Mouse (Mus musculus) forebrain, embryonic 12.5 days (tissue): Measurements from ENCODE around the gene Bcl11a. TPM values are rescaled to one million over a fixed set of nuclear protein-coding genes. Genes with fewer than 3 reads are reported as not detected.

ENCODE experiments used
- ATAC-seq: fragments of 200-750 bp; cut with Nextera tagmentation; 2 replicates; pipeline ENCODE4 v1.8.0; 2017; ENCODE audit warnings: moderate TSS enrichment; ENCODE audit not compliant: low FRiP score
- H3K27ac ChIP-seq: fragments of 300-500 bp; sonication (generic); 2 replicates; pipeline ENCODE4 v1.5.1; 2016; ENCODE audit warnings: mild to moderate bottlenecking
- H3K27me3 ChIP-seq: fragments of 300-500 bp; sonication (generic); 2 replicates; pipeline ENCODE4 v1.6.1; 2016; ENCODE audit warnings: mild to moderate bottlenecking
- H3K36me3 ChIP-seq: fragments of 300-500 bp; sonication (generic); replicated peaks from 2 replicates; pipeline ENCODE4 v1.6.1; 2016; ENCODE audit warnings: mild to moderate bottlenecking
- H3K4me1 ChIP-seq: fragments of 300-500 bp; sonication (generic); 2 replicates; pipeline ENCODE4 v1.6.1; 2016
- H3K4me2 ChIP-seq: fragments of 300-500 bp; sonication (generic); 2 replicates; pipeline ENCODE4 v1.6.1; 2016; ENCODE audit warnings: mild to moderate bottlenecking, moderate library complexity
- H3K4me3 ChIP-seq: fragments of 300-500 bp; sonication (generic); replicated peaks from 2 replicates; pipeline ENCODE4 v1.5.1; 2016; ENCODE audit warnings: mild to moderate bottlenecking
- H3K9ac ChIP-seq: fragments of 300-500 bp; sonication (generic); 2 replicates; pipeline ENCODE4 v1.6.1; 2016; ENCODE audit warnings: mild to moderate bottlenecking
- H3K9me3 ChIP-seq: fragments of 300-500 bp; sonication (generic); 2 replicates; pipeline ENCODE4 v1.6.1; 2016
- WGBS: fragments of 180-500 bp; shearing (Covaris S2); methylation state at CpG from one replicate; pipeline ENCODE4 v1.1.7; 2016; 5-methylcytosine and 5-hydroxymethylcytosine counted together
- polyA plus RNA-seq: library from polyadenylated mRNA; unstranded; fragments of >200 nt; fragmentation: Nextera tagmentation; extraction: Ambion mirVana; gene quantifications from 2 replicates; pipeline ENCODE4 v1.2.1, GENCODE M21; 2016

The Bcl11a gene
- polyA plus RNA-seq, 1 experiment from 2014 or later = 130 TPM

DNA sequence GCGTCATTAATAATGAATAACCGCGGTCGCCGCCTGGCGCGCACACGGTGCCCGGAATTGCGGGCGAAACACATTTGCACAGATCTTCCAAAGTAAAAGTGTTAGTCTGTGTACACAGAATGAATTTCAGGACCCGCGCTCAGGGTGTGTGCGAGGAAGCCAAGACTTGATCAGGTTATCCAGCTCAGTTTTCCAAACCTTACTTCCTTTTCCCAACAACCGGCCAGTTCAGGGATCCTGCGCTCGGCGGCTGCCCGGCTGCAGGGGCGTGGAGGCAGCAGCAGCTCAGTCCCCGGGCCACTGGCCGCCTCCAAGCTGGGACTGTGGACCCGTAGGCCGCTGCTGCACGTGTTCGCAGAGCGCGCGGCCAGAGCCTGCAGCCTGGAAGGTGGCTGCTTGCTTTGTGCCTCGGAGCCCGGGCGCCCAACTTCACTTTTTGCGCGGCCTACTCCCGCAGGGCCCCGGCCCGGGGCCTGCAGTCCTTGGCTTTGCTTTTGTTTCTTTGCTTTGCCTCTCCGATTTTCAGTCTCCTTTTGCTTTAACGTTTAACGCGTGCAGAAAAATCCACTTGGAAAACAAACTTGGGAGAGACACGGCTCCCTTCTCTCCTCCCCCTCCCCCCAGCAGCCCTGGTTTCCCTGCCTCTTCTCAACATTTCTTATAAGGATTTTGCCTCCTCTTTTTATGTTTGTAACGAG is 4.0 kb downstream of the Bcl11a start:
- WGBS = under 1% methylated on average over 43 of the region's 43 CpGs

DNA sequence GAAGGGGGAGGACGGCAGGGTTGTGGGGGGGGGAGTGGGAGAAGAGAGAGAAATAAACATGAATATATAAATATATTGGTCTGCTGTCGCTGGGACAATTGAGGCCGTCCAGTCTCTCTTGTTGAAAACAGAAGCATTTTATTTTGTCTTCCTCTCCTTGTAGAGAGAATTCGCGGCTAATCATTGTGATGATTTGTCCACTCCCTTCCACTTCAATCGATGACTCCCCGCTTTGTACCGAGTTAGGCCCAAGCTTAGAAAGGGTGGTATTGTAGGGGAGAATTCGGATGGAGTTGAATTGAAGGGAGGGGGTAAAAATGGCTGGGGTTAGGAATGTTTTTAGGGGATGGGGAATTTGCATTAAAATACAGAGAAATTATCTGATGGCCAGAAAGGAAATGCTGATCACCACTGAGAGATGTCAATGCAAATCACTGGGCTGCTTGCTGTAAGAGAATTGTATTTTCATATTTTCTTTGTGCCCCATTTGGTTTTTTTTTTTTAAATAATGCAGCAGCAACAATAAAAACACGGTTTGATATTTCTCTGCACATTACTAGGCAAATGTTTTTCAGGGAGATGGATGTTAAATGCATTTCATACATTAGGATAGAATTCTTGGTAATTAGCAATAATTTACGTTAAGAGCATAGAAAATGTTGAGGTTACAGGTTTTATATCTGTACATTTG is 4.7 kb downstream of the Bcl11a start:
- peak overlapping the region; percentile 96 for H3K4me2 ChIP-seq
- 8% methylated on average over 11 of the region's 11 CpGs for WGBS

More for the DNA sequence above, 4.0 kb downstream of the Bcl11a start:
- peak overlapping the region; percentile 99 for H3K27ac ChIP-seq
- peak overlapping the region; percentile 98 for H3K9ac ChIP-seq
- no peaks in the 10 kb centered on the region for H3K27me3 ChIP-seq
- peak overlapping the region; percentile 96 for H3K4me3 ChIP-seq
- peaks cover 47% of the 10 kb centered on the region for H3K4me1 ChIP-seq
- peak overlapping the region; percentile 96 for H3K4me2 ChIP-seq
- no peaks in the 10 kb centered on the region for H3K9me3 ChIP-seq
- peaks cover 18% of the 10 kb centered on the region for H3K36me3 ChIP-seq
- ATAC-seq = no peak; the same call in 1 of the 2 replicates

DNA sequence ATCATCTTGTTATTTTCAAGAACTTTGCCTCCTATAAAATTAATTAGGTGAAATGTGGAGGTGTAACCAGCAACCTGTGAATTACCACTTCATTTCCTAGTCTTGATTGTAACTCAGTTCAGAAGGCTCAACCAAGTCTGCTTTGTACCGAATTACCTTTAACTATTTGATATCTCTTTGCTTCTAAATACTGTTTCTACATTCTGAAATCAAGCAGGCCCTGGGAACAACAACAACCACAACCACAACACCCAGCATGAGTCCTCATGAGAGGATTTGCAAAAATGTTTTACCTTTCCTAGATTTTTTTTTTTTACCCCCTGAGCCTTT is 5.2 kb downstream of the Bcl11a start:
- WGBS = 33% methylated on average over 1 of the region's 1 CpGs
- Histone ChIP-seq H3K4me3 (peak overlapping the region; percentile 32), H3K4me2 (peak overlapping the region; percentile 96), H3K9ac (peak overlapping the region; percentile 63), H3K27ac (peak overlapping the region; percentile 78), H3K27me3 (no peaks in the 10 kb centered on the region), H3K4me1 (peaks cover 59% of the 10 kb centered on the region), H3K36me3 (peaks cover 30% of the 10 kb centered on the region), H3K9me3 (no peaks in the 10 kb centered on the region)
- ATAC-seq = no peak

More for the DNA sequence above, 4.7 kb downstream of the Bcl11a start:
- peak overlapping the region; percentile 99 for H3K27ac ChIP-seq
- peaks cover 54% of the 10 kb centered on the region for H3K4me1 ChIP-seq
- H3K36me3 ChIP-seq = peaks cover 24% of the 10 kb centered on the region
- ATAC-seq = no peak
- no peaks in the 10 kb centered on the region for H3K9me3 ChIP-seq
- peak overlapping the region; percentile 96 for H3K4me3 ChIP-seq
- H3K27me3 ChIP-seq = no peaks in the 10 kb centered on the region
- H3K9ac ChIP-seq = peak overlapping the region; percentile 98

DNA sequence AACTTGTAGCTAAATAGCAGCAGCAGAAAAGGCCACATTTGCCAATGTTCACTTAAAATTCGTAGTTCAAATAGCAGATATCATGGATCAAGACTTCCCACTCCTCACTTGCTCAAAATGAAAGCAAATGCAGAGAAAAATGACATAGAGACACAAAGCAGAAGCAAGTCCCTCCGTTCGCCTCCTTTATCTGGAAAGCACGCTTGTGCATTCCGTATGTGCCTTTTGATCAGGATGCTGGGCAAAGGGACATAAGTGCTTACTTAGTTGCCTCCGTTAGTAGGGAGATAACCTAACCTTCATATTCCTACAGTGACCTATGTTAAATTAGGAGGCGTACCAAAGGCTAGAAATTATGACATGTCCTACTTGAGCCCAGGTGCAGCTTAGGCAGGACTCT is 5.6 kb downstream of the Bcl11a start:
- Histone ChIP-seq H3K9ac (peak overlapping the region; percentile 63), H3K36me3 (peaks cover 33% of the 10 kb centered on the region), H3K27ac (peak overlapping the region; percentile 78), H3K4me1 (peaks cover 63% of the 10 kb centered on the region), H3K4me3 (peak overlapping the region; percentile 32), H3K27me3 (no peaks in the 10 kb centered on the region), H3K4me2 (peak overlapping the region; percentile 96), H3K9me3 (no peaks in the 10 kb centered on the region)
- 35% methylated on average over 7 of the region's 7 CpGs for WGBS
- no peak for ATAC-seq

DNA sequence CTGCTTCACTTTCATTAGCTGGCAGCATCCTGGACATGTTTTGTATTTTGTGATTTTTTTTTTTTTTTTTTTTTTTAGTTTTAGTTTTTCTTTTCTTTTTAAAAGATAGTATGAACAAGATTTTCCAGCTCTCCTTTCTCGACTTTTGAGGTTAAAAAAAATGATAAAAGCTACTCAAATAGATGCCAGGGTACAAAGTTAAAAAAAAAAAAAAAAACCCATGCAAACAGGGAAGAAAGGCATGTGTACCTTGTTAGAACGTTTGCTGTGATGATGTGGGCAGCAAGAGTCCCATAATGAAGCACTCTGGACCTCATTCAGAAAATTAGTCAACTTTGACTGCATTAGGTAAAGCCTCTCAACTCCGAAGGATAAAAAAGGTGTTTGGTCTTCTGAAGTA is 6.2 kb downstream of the Bcl11a start:
- 42% methylated on average over 3 of the region's 3 CpGs for WGBS
- no peaks in the 10 kb centered on the region for H3K27me3 ChIP-seq
- H3K4me3 ChIP-seq = no peak overlapping the region; the same call in 1 of the 2 replicates

DNA sequence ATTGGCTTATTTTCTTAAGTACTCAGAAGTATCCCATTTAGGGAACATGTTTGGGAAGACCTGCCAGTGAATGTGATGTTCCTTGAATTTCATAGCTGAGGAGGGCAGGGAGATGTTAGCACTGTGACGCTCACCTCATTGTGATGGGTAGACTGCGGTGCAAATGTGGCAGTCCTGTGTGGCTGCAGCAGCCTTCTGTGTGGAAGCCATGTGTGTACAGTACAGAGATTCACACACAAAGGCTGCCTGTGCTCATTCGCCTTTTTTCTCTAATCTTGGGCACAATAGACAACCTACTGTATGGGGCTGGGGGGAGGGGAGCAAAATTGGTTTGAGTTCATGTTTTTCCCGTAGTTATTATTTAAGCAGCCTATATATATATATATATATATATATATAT is 6.7 kb downstream of the Bcl11a start:
- peak overlapping the region; percentile 47 for H3K4me2 ChIP-seq
- H3K9ac ChIP-seq = peak overlapping the region; percentile 47; the same call in 1 of the 2 replicates
- peaks cover 74% of the 10 kb centered on the region for H3K4me1 ChIP-seq
- H3K36me3 ChIP-seq = peaks cover 44% of the 10 kb centered on the region
- H3K27me3 ChIP-seq = no peaks in the 10 kb centered on the region
- H3K9me3 ChIP-seq = no peaks in the 10 kb centered on the region
- no peak for ATAC-seq
- WGBS = 42% methylated on average over 4 of the region's 4 CpGs
- H3K27ac ChIP-seq = peak overlapping the region; percentile 73
- H3K4me3 ChIP-seq = peak overlapping the region; percentile 24

More for the DNA sequence above, 6.2 kb downstream of the Bcl11a start:
- Histone ChIP-seq H3K9ac (peak overlapping the region; percentile 63), H3K36me3 (peaks cover 39% of the 10 kb centered on the region), H3K27ac (peak overlapping the region; percentile 78), H3K9me3 (no peaks in the 10 kb centered on the region), H3K4me1 (peaks cover 69% of the 10 kb centered on the region), H3K4me2 (peak overlapping the region; percentile 96)
- no peak for ATAC-seq

DNA sequence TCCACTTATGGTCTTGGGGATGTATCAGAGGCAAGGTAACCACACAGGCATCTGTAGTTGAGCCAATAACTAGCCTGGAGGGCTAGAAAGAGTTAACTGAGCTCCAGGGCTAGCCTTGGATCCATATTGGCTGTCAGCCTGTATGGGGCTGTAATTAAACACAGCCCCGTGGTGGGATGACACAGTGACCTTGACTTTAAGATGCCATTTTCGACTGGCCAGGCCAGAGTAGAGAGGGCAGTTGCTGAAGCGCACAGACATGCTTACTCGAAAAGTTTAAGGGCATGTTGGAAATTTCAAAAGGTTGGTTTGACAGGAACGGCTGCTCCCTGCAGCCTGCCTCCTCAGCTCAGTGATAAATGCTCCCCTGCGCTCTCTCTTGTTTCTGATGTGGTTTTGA is 8.1 kb downstream of the Bcl11a start:
- Histone ChIP-seq H3K9me3 (no peaks in the 10 kb centered on the region), H3K9ac (no peak overlapping the region), H3K27me3 (no peaks in the 10 kb centered on the region), H3K27ac (0 out of 2 replicates have a peak overlapping the region, but pooled peaks have one; percentile 31), H3K4me2 (peak overlapping the region; percentile 25; the same call in 1 of the 2 replicates), H3K36me3 (peaks cover 51% of the 10 kb centered on the region), H3K4me1 (peaks cover 82% of the 10 kb centered on the region), H3K4me3 (no peak overlapping the region)
- 68% methylated on average over 6 of the region's 6 CpGs for WGBS
- ATAC-seq = no peak

DNA sequence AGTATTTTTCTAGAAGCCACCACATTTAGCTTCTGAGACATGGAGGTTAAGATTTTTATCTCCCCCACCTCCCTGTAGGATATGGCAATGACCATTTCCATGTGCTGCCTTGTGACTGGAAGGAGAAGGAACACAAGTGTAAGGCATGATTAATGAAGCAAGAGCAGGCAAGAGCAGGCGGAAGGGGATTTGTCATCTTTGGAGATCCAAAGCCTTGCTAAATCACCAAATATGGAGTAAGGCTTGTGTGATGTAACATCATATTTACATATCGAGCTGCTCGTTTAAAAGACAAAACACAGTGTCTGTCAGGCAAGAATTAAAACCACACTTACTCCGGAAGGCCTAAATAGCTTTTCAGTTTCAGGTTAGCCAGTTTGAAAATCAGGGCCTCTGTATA is 9.2 kb downstream of the Bcl11a start:
- no peak overlapping the region for H3K9ac ChIP-seq
- no peaks in the 10 kb centered on the region for H3K9me3 ChIP-seq
- H3K4me3 ChIP-seq = no peak overlapping the region
- no peak overlapping the region for H3K4me2 ChIP-seq
- no peaks in the 10 kb centered on the region for H3K27me3 ChIP-seq
- WGBS = 65% methylated on average over 4 of the region's 4 CpGs
- no peak for ATAC-seq
- 0 out of 2 replicates have a peak overlapping the region, but pooled peaks have one; percentile 15 for H3K27ac ChIP-seq
- H3K36me3 ChIP-seq = peaks cover 51% of the 10 kb centered on the region
- peaks cover 88% of the 10 kb centered on the region for H3K4me1 ChIP-seq

DNA sequence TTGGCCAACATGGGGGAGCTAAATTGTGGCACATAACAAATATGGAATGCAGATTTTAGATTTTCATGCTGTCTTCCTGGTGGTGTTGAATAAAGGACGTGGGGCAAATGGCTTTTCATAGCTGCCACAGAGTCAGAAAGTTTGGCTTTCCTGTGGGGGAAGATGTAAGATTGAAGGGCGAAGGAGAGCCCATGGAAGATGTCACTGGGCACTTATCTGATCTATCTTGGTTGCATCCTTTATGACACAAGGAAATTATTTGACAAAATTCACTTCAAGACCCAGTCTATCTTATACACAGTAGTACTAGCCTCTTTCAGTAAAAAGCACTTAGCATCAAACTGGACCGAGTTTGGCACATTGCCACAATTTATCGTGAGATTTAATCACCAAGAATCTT is 12.6 kb downstream of the Bcl11a start:
- Histone ChIP-seq H3K4me1 (peaks cover 92% of the 10 kb centered on the region), H3K27me3 (no peaks in the 10 kb centered on the region), H3K4me2 (peak overlapping the region; percentile 17; the same call in 1 of the 2 replicates), H3K36me3 (peaks cover 53% of the 10 kb centered on the region), H3K27ac (0 out of 2 replicates have a peak overlapping the region, but pooled peaks have one; percentile 42), H3K4me3 (no peak overlapping the region), H3K9me3 (no peaks in the 10 kb centered on the region), H3K9ac (no peak overlapping the region)
- 76% methylated on average over 4 of the region's 4 CpGs for WGBS
- no peak for ATAC-seq

DNA sequence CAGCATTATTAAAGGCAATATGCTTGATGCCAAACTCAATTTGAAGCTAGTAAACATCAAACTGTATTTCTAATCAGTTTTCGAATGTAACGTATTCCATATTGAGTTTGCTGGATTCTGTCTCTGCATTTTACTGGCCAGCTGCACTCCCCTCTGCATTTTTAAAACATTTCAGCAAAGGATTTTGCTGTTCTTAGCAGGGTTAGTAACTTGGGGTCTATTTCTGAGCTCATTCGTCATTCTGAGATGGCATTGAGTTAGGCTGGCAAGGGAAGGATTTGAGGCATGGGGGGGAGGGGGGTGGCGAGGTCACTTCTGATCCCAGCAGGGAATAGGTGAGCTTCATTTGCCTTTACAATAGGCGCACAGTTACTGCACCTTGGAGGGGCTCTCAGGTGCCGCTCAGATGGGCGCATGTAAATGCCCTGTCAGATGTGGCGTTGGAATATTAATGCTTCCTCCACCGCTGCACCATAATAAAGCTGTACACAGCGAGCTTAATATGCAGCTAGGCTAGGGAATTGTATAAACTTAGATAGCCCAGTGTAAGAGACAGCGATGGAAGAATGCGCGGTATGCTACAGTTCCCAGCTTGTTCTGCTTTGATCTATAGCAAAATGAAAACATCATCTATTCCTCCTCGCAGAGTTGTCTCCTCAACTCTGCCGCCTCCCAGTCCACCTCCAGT is 13.7 kb downstream of the Bcl11a start:
- Histone ChIP-seq H3K4me2 (peak overlapping the region; percentile 44), H3K9me3 (no peaks in the 10 kb centered on the region), H3K27me3 (no peaks in the 10 kb centered on the region), H3K36me3 (peaks cover 42% of the 10 kb centered on the region), H3K9ac (peak overlapping the region; percentile 27), H3K27ac (peak overlapping the region; percentile 71), H3K4me3 (no peak overlapping the region; the same call in 1 of the 2 replicates), H3K4me1 (peaks cover 91% of the 10 kb centered on the region)
- no peak for ATAC-seq
- 25% methylated on average over 15 of the region's 15 CpGs for WGBS

DNA sequence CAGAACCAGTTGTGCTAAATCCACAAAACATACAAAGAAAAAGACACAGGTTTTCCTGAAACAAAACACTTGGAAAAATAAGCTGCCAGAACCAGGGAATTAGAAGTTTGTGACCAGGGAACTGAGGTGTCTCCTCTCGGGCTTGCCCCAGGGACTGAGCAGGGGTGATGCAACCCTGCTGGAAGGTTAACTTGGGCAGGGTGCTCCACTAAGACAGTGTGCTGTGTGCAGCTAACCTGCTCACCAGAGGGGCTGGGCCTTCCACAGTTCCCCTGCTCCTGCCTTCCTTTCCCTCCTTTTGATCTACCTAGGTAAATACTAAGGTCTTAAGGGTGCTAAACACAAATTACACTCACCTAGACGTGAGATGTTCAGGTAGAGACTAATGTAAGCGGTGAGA is 14.8 kb downstream of the Bcl11a start:
- Histone ChIP-seq H3K4me2 (peak overlapping the region; percentile 17; the same call in 1 of the 2 replicates), H3K27me3 (no peaks in the 10 kb centered on the region), H3K36me3 (peaks cover 31% of the 10 kb centered on the region), H3K4me3 (no peak overlapping the region), H3K4me1 (peaks cover 91% of the 10 kb centered on the region), H3K9ac (peak overlapping the region; percentile 33; the same call in 1 of the 2 replicates), H3K9me3 (no peaks in the 10 kb centered on the region), H3K27ac (peak overlapping the region; percentile 54; the same call in 1 of the 2 replicates)
- ATAC-seq = no peak
- WGBS = 62% methylated on average over 3 of the region's 3 CpGs

DNA sequence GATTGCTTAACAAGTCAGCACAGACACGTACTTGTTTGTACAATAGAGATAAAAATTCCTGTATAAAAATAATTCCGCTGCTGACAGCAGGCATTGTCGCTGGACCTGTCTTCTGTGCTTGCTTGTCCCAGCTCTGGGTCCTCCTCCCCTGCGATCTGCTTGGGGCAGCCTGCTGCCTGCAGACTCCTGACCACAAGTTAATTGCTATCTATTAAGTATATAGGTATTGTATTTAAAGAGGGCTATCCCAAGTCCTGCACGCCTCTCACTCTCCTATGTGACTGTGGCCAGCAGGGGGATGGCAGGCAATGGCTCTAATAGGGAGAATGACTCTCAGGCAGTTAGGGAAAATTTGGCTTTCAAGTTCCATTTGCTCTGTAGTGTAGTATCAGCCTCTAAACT is 16.2 kb downstream of the Bcl11a start:
- no peak overlapping the region for H3K4me3 ChIP-seq
- peaks cover 89% of the 10 kb centered on the region for H3K4me1 ChIP-seq
- WGBS = 35% methylated on average over 5 of the region's 5 CpGs
- peak overlapping the region; percentile 43 for H3K4me2 ChIP-seq
- H3K9me3 ChIP-seq = no peaks in the 10 kb centered on the region
- H3K36me3 ChIP-seq = peaks cover 17% of the 10 kb centered on the region
- no peak for ATAC-seq
- H3K27me3 ChIP-seq = no peaks in the 10 kb centered on the region
- H3K27ac ChIP-seq = peak overlapping the region; percentile 90
- no peak overlapping the region for H3K9ac ChIP-seq
